Mouse (Mus musculus): Measurements from ENCODE around the gene Snap25.

The Snap25 gene

DNA sequence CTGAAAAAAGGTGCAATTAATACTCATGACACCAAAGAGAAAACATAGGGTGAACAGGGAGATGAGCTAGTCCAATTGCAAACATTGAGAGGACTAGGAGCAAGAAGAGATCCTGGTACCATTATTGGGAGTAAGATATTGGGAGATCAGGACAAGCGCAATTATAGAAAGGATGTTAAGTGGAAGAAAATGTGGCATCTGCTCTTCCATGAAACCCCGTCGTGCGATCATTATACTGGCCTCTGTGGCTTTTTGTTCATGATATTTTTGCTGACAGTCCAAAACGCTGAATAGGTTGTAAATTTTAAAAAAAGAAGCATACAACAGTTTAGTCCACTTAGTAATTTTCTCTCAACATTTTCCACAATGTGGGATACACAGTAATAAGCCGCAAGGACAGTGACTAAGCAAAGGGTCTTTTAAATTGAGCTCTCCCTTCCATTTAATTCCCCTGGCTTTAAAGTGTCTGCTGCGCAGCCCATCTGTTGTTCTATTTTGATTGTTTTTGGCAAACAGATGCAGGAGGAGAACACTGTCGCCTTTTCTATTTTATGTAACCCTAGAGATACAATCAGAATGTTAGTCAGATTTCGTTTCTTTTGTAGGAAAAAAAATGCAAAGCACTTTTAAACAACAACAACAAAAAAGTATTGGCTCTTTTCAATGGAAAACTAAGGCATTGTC lies 103.6 kb downstream of the Snap25 start:
- no peak for DNase-seq

- DNase-seq, result no peak
Measured at GRCm38 (mm10) chr2:136823751-136824716, 110.8 kb downstream of the Snap25 start.

DNA sequence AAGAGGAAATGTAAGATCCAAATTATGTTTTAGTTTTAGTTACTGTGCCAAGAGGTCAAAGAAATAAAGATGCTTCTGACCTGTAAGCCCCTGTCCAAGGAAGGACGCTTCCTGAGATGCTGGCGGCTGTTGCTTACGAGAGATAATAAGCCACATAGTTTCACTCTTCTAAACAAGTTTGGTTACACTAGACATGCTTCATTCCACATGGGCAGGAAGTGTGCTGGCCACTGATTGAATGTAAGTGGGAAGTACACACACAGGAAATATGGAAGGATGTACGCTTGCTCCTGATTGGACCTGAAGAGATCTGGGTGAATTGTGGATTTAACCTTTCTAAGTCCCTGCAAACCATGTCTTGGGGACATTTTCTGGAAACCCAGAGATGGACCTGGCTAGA lies 114.4 kb downstream of the Snap25 start:
- no peak for DNase-seq

Measured in lung, adult 18-20 months (tissue).